Mouse (Mus musculus) ES-E14 (cell line): ENCODE results near the gene S1pr5. TPM values are rescaled to one million over a fixed set of nuclear protein-coding genes. Genes with fewer than 3 reads are reported as not detected.

Source experiments
- DNase-seq: peaks from one replicate; pipeline ENCODE4 v3.0.0-alpha.2; 2013; ENCODE audit warnings: low read depth, low spot score
- H3K27ac ChIP-seq: 2 replicates; pipeline ENCODE4 v1.5.1; 2012; ENCODE audit warnings: low read depth, mild to moderate bottlenecking, low read length, moderate library complexity, mixed read lengths; ENCODE audit not compliant: poor library complexity, insufficient read depth, severe bottlenecking
- H3K36me3 ChIP-seq: 2 replicates; pipeline ENCODE4 v1.6.1; 2012; ENCODE audit warnings: mild to moderate bottlenecking, low read length, moderate library complexity, mixed read lengths; ENCODE audit not compliant: control insufficient read depth, poor library complexity, insufficient read depth, severe bottlenecking
- H3K4me1 ChIP-seq, 2 experiments: fragments of 150-350 bp in 1 of 2; sonication (generic) in 1 of 2; 2 replicates each; pipeline ENCODE4 v1.6.1; 2012; ENCODE audit warnings: low read length in 2 of 2, mild to moderate bottlenecking in 1 of 2, mixed read lengths in 1 of 2; ENCODE audit not compliant: control insufficient read depth in 2 of 2, insufficient read depth in 2 of 2, poor library complexity in 1 of 2
- H3K4me3 ChIP-seq, 2 experiments: fragments of 150-350 bp in 1 of 2; sonication (generic) in 1 of 2; 2 replicates each; pipeline ENCODE4 v1.5.1; 2012; ENCODE audit warnings: low read length in 2 of 2, low read depth in 1 of 2, mild to moderate bottlenecking in 1 of 2, mixed read lengths in 1 of 2; ENCODE audit not compliant: insufficient read depth in 1 of 2, poor library complexity in 1 of 2, severe bottlenecking in 1 of 2
- H3K9ac ChIP-seq: 2 replicates; pipeline ENCODE4 v1.6.1; 2012; ENCODE audit warnings: low read depth, mild to moderate bottlenecking, low read length, mixed read lengths; ENCODE audit not compliant: poor library complexity, insufficient read depth, severe bottlenecking
- H3K9me3 ChIP-seq: fragments of 150-350 bp; sonication (generic); 2 replicates; pipeline ENCODE4 v1.6.1; 2012; ENCODE audit warnings: low read depth, mild to moderate bottlenecking, low read length; ENCODE audit not compliant: control insufficient read depth, insufficient read depth
- CHD2 ChIP-seq: IDR thresholded peaks from 2 replicates; pipeline ENCODE4 v1.6.1; 2014; ENCODE audit warnings: mild to moderate bottlenecking, low read depth, low read length, inconsistent platforms
- HCFC1 ChIP-seq: IDR thresholded peaks from 2 replicates; pipeline ENCODE4 v1.6.1; 2012; ENCODE audit warnings: low read length, inconsistent platforms, borderline replicate concordance; ENCODE audit not compliant: insufficient read depth
- MAFK ChIP-seq: IDR thresholded peaks from 2 replicates; pipeline ENCODE4 v1.6.1; 2014; ENCODE audit warnings: mild to moderate bottlenecking, low read depth, low read length, inconsistent platforms; ENCODE audit not compliant: insufficient read depth
- ZC3H11A ChIP-seq: IDR thresholded peaks from 2 replicates; pipeline ENCODE4 v1.6.1; 2012; ENCODE audit warnings: low read depth, mild to moderate bottlenecking, inconsistent platforms, low read length, borderline replicate concordance
- ZNF384 ChIP-seq: IDR thresholded peaks from 2 replicates; pipeline ENCODE4 v1.6.1; 2012; ENCODE audit warnings: low read depth, low read length, inconsistent platforms
- in situ Hi-C, 2 experiments: fragments of 600-800 bp; cut with MboI; formaldehyde crosslinking; loops; one replicate each; pipeline ENCODE4 v1.15.1; 2025; ENCODE audit warnings: low sequenced_read_pairs in 2 of 2, inconsistent platforms in 1 of 2; ENCODE audit not compliant: unreplicated experiment in 2 of 2
- total RNA-seq: library from RNA; depleted of rRNA; stranded (reverse); fragments of 300-350 nt; gene quantifications from 2 replicates; pipeline ENCODE4 v1.2.3, GENCODE M21; 2012

Gene S1pr5
- total RNA-seq, 1 experiment = 0.27 TPM

DNA sequence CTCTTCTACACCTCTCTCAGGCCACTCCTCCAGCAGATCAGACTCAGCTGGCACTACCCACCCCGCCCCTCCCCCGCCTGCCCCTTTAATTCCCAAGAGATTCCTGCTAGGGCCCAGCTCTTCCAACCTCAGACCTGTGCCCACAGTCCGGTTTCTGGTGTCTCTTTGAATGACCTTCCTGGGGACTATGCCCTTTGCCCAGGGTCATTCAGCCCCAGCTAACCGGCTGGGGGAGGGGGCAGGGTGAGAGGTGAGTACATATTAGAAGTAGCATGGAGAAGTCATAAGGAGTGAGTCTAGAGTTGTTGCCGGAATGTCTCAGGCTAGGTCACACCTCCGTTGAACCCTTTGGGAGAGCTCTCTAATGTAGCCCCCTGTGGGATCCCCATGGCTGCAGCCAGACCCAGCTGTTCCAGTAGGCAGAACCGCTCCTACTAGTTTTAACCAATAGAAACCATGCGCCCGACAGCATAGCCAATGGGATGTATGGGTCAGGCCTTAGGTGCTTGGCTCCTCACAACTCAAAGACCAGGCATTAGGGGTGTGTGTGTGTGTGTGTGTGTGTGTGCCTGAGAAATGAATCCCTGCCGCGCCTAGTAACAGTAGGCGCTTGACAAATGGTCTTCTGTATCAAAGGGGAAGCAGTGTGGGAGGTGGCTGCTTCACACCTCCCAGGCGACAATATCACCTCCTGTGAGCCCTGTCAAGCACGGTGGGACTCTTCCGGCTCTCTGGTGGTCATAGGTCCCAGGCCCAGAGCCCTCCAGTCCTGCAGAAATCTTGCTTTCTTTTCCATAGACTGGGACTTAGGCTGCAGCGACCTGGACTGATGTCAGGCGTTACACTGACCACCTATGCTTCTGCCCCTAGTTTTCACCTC lies 1.6 kb upstream of the S1pr5 start:
- no peak overlapping the region for H3K27ac ChIP-seq
- H3K36me3 ChIP-seq = no peaks in the 10 kb centered on the region
- in situ Hi-C loops = no loop called here
- no peak overlapping the region for H3K4me3 ChIP-seq
- TF ChIP-seq MAFK (no peak), ZC3H11A (no peak), CHD2 (no peak), ZNF384 (no peak), HCFC1 (no peak)
- no peaks in the 10 kb centered on the region for H3K9me3 ChIP-seq
- H3K4me1 ChIP-seq = peaks cover 0 to 9% of the 10 kb centered on the region in 2 experiments; a peak in 3 of 4 replicates
- H3K9ac ChIP-seq = no peak overlapping the region
- DNase-seq = no peak

DNA sequence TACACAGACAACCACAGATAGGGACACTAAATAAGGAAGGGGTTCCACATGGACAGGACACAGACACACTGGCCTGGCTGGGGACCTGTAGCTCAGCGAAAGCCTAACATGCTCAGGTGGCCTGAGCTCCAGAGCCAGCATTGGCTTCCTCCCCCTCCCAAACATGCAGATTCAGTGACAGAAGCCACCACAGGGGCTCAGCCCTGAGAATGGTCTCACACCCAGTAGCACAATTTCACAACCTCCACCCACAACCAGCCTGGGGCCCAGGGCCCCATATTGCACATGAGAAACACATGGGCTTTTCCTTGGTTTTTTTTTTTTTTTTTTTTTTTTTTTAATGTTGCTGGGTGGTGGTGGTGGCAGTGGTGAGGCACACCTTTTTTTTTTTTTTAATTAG lies 1.9 kb downstream of the S1pr5 start:
- Histone ChIP-seq H3K9ac (no peak overlapping the region), H3K9me3 (no peaks in the 10 kb centered on the region), H3K36me3 (no peaks in the 10 kb centered on the region), H3K4me3 (no peak overlapping the region), H3K27ac (no peak overlapping the region), H3K4me1 (peaks cover 2 to 9% of the 10 kb centered on the region in 2 experiments; a peak in 3 of 4 replicates)
- DNase-seq = no peak
- in situ Hi-C loops = no loop called here
- TF ChIP-seq MAFK (no peak), CHD2 (no peak), ZNF384 (no peak), ZC3H11A (no peak), HCFC1 (no peak)

DNA sequence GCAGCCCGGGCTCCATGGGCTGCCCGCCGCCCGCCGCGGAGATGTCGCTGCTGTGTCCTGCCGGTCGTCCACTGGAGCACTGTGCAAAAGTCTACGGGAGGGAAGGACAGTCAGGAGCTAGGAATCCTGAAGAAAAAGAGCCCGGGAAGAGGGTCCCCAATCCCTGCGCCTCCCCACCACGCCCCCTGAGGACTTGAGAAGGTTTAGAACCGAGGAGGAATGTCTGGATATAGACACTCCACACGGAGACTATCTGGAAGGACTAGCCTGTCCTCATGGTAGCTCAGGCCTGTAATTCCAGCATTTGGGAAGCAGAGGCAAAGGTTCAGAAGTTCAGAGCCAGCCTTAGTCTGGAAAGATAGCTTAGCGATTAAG lies 3.1 kb downstream of the S1pr5 start:
- in situ Hi-C loops = no loop called here
- no peak for TF ChIP-seq ZC3H11A
- TF ChIP-seq CHD2 = no peak
- no peak for TF ChIP-seq ZNF384
- H3K27ac ChIP-seq = no peak overlapping the region

GRCm38 (mm10) chr9:21244428-21245112 lies 3.7 kb downstream of the S1pr5 start:
- H3K9ac ChIP-seq = peak overlapping the region; percentile 51
- H3K36me3 ChIP-seq = no peaks in the 10 kb centered on the region
- peaks cover 2 to 6% of the 10 kb centered on the region in 2 experiments; a peak in 2 of 4 replicates for H3K4me1 ChIP-seq
- in situ Hi-C loops = no loop called here
- H3K27ac ChIP-seq = no peak overlapping the region
- H3K4me3 ChIP-seq = peak overlapping the region; percentile 64 to 83
- TF ChIP-seq ZC3H11A = no peak
- H3K9me3 ChIP-seq = no peaks in the 10 kb centered on the region
- no peak for DNase-seq

More for the DNA sequence above, 3.1 kb downstream of the S1pr5 start:
- H3K4me1 ChIP-seq = peaks cover 2 to 6% of the 10 kb centered on the region in 2 experiments; a peak in 2 of 4 replicates
- no peaks in the 10 kb centered on the region for H3K9me3 ChIP-seq
- peak overlapping the region; percentile 64 to 83 for H3K4me3 ChIP-seq
- no peaks in the 10 kb centered on the region for H3K36me3 ChIP-seq
- H3K9ac ChIP-seq = peak overlapping the region; percentile 51; the same call in 1 of the 2 replicates
- DNase-seq = no peak
